Comparison of ENCODE assay signal across 8 mouse cellular contexts in genomic region chr17:32064762-32065161, GRCm38 (mm10). TPM values are rescaled to one million over a fixed set of nuclear protein-coding genes. Genes with fewer than 3 reads are reported as not detected.
DNase-seq lines count a peak whose midpoint lies in the region; ATAC-seq and TF ChIP-seq lines count a peak whose summit lies in the region.
"Not testable (repeated sequence)": the region's sequence is repeated elsewhere in the genome, so short reads cannot be mapped to it uniquely, and the experiment has no call there.
"Had no signal": no experiment of that assay in that cellular context is flagged by ENCODE, and none has a peak within 500 bp of the region (broad histone marks: within the 10 kb centered on the region; RNA-seq: fewer than 3 reads in every experiment).

No protein-coding gene starts in this region.

- peak; percentile 61 for DNase-seq in 416B (ENCODE audit: low read depth)
- peak; percentile 48 for DNase-seq in Patski (ENCODE audit: low read depth, low spot score)
- peak; percentile 26 for DNase-seq in adrenal gland, postnatal 25 days
- DNase-seq in left cerebral cortex, adult 9 months (ENCODE audit: low spot score in 2 of 2) = peak; percentile 31 to 42
- DNase-seq in midbrain, embryonic 11.5 days (ENCODE audit: low spot score, missing footprints) = peak; percentile 61
- DNase-seq in right cerebral cortex, postnatal 10 days (ENCODE audit: low spot score in 2 of 2) = peak; percentile 47

- not testable (repeated sequence) for H3K4me3 ChIP-seq in midbrain, embryonic 11.5 days (ENCODE audit: low read depth, low read length)

- WGBS in midbrain, embryonic 11.5 days = 49% methylated on average over 8 of the region's 8 CpGs

- H3K9me3 ChIP-seq in midbrain, embryonic 11.5 days (ENCODE audit: control insufficient read depth, low read length) = not testable (repeated sequence)

- ATAC-seq in Patski = peak; percentile 54
- peak; percentile 47; the same call in 1 of the 2 replicates for ATAC-seq in frontal cortex, adult (ENCODE audit: low TSS enrichment)
- not testable (repeated sequence) for ATAC-seq in midbrain, embryonic 11.5 days (ENCODE audit: low FRiP score)

- TF ChIP-seq CTCF in Patski (IDR thresholded peaks at IDR 0.05) = not testable (repeated sequence)

- H3K4me2 ChIP-seq in midbrain, embryonic 11.5 days = not testable (repeated sequence)

- H3K27me3 ChIP-seq in Patski; midbrain, embryonic 11.5 days (ENCODE audit: control insufficient read depth, insufficient read depth, low read length): not testable (repeated sequence)

- POLR2A ChIA-PET in Patski (lab: Charles Lee) = interaction anchor here (1.4 kb wide), 1 partner anchor 28 kb away, joined by 4 read pairs; no protein-coding TSS in a partner anchor

- in situ Hi-C loops in Patski (cut with MboI; ENCODE audit: low pct_unique_long_range_greater_than_20kb) = not testable (repeated sequence)

- H3K36me3 ChIP-seq in midbrain, embryonic 11.5 days (ENCODE audit: control insufficient read depth, insufficient read depth, low read length) = peaks cover 13% of the 10 kb centered on the region

- CTCF ChIA-PET in Patski (lab: Charles Lee) = interaction anchor here (1.4 to 1.5 kb wide), 2 partner anchors 9 to 10 kb away, joined by 3 to 4 read pairs; no protein-coding TSS in a partner anchor

- not testable (repeated sequence) for H3K4me1 ChIP-seq in midbrain, embryonic 11.5 days (ENCODE audit: control insufficient read depth, insufficient read depth, low read length)

- H3K27ac ChIP-seq in midbrain, embryonic 11.5 days (ENCODE audit: low read depth, low read length) = not testable (repeated sequence)

- H3K9ac ChIP-seq in midbrain, embryonic 11.5 days (ENCODE audit: low read length) = not testable (repeated sequence)

RNA-seq across cellular contexts. Expression of gene Hsf2bp, which starts 28.6 kb away (rescaled TPM):
- polyA plus RNA-seq in Patski (2021) = 0.64 TPM
- total RNA-seq in adrenal gland, postnatal 25 days (2021) = 0.76 and 1.2 TPM in 2 replicates
- 0.57 and 0.60 TPM in 2 replicates for polyA plus RNA-seq in midbrain, embryonic 11.5 days (2014; fragmentation: Nextera tagmentation; extraction: Ambion mirVana)
- total RNA-seq: monocyte, adult 5-6 weeks had no signal

RNA-seq across cellular contexts. Expression of gene Rrp1b, which starts 28.9 kb away (rescaled TPM):
- polyA plus RNA-seq in Patski (2021) = 29.2 TPM
- total RNA-seq in adrenal gland, postnatal 25 days (2021) = 27.5 and 29.5 TPM in 2 replicates
- 49.4 and 51.2 TPM in 2 replicates for polyA plus RNA-seq in midbrain, embryonic 11.5 days (2014; fragmentation: Nextera tagmentation; extraction: Ambion mirVana)
